Mouse (Mus musculus) megakaryocyte-erythroid progenitor cell, adult 5-6 weeks (primary cell): Measurements from ENCODE around the gene Mob3b. TPM values are rescaled to one million over a fixed set of nuclear protein-coding genes. Genes with fewer than 3 reads are reported as not detected.

Experiments
- ATAC-seq: replicated peaks from 2 replicates; pipeline ENCODE4 v1.8.0; 2016; ENCODE audit warnings: mild to moderate bottlenecking, inconsistent platforms; ENCODE audit not compliant: severe bottlenecking, poor library complexity, low FRiP score, low TSS enrichment
- total RNA-seq, 2 experiments: library from RNA; stranded (forward) in 1 of 2; stranded (reverse) in 1 of 2; fragments of 200-1000, 215-1000 nt in 1 of 2; fragments of >200 nt in 1 of 2; fragmentation: Nextera tagmentation in 1 of 2; gene quantifications; 2 replicates each; pipeline ENCODE4 v1.2.3; 2014 to 2017

Gene Mob3b
- total RNA-seq, 2 experiments from 2014 or later = 2.1 to 3.1 TPM

- no peak for ATAC-seq
Measured at GRCm38 (mm10) chr4:34987568-34987967, 169.7 kb downstream of the Mob3b start.

- no peak for ATAC-seq
Measured at GRCm38 (mm10) chr4:34987109-34987508, 170.2 kb downstream of the Mob3b start.

- ATAC-seq = no peak
Measured at GRCm38 (mm10) chr4:34986647-34987046, 170.6 kb downstream of the Mob3b start.

GRCm38 (mm10) chr4:34984377-34984776 is 172.9 kb downstream of the Mob3b start:
- no peak for ATAC-seq

GRCm38 (mm10) chr4:34983511-34983910 is 173.8 kb downstream of the Mob3b start:
- no peak for ATAC-seq

GRCm38 (mm10) chr4:34981301-34982172 is 175.7 kb downstream of the Mob3b start:
- no peak for ATAC-seq

GRCm38 (mm10) chr4:34980461-34981039 is 176.7 kb downstream of the Mob3b start:
- ATAC-seq = no peak

- ATAC-seq = no peak
Measured at GRCm38 (mm10) chr4:34976916-34977702, 180.2 kb downstream of the Mob3b start.

GRCm38 (mm10) chr4:34976331-34976778 is 180.9 kb downstream of the Mob3b start:
- no peak for ATAC-seq

- ATAC-seq = no peak
Measured at GRCm38 (mm10) chr4:34974795-34975194, 182.5 kb downstream of the Mob3b start.

- no peak for ATAC-seq
Measured at GRCm38 (mm10) chr4:34967541-34967940, 189.7 kb downstream of the Mob3b start.

- ATAC-seq = no peak
Measured at GRCm38 (mm10) chr4:34966336-34966957, 190.8 kb downstream of the Mob3b start.

- ATAC-seq = no peak
Measured at GRCm38 (mm10) chr4:34964906-34965305, 192.4 kb downstream of the Mob3b start.

- ATAC-seq = no peak
Measured at GRCm38 (mm10) chr4:34963999-34964398, 193.3 kb downstream of the Mob3b start.

GRCm38 (mm10) chr4:34960781-34961560 is 196.3 kb downstream of the Mob3b start:
- ATAC-seq = no peak

- ATAC-seq = no peak
Measured at GRCm38 (mm10) chr4:34959477-34959876, 197.8 kb downstream of the Mob3b start.

- ATAC-seq = peak; percentile 84
Measured at GRCm38 (mm10) chr4:34958155-34959028, 198.9 kb downstream of the Mob3b start.

GRCm38 (mm10) chr4:34953716-34954115 is 203.6 kb downstream of the Mob3b start:
- no peak for ATAC-seq
